Mouse (Mus musculus): ENCODE measurements at regions not wholly inside any gene's neighbourhood (a gene's known extent, or its start where the extent isn't known, plus 50 kb on each side); places are given as distances from the start of the nearest gene placed in this dataset.

GRCm38 (mm10) chr12:92292460-92293340 is 443.7 kb upstream of the Sel1l start:
- WGBS = 86% methylated on average over 11 of the region's 11 CpGs
- TF ChIP-seq CTCF (IDR thresholded peaks at IDR 0.05; ENCODE audit: extremely low read depth, insufficient read depth, insufficient read length, insufficient replicate concordance) = no peak
- no peak for TF ChIP-seq POLR2A (IDR thresholded peaks at IDR 0.05; ENCODE audit: low read depth, low read length)
- H3K36me3 ChIP-seq (ENCODE audit: control insufficient read depth, insufficient read depth, low read length) = no peaks in the 10 kb centered on the region
- H3K27ac ChIP-seq (ENCODE audit: insufficient read depth, low read length) = no peak overlapping the region
- H3K4me1 ChIP-seq (ENCODE audit: control insufficient read depth, insufficient read depth, insufficient read length) = no peaks in the 10 kb centered on the region
- DNase-seq (ENCODE audit: low read depth in 1 of 2, low spot score in 2 of 2) = no peak
- no peak overlapping the region for H3K4me3 ChIP-seq (ENCODE audit: extremely low read depth, insufficient read depth, insufficient read length)
- no peaks in the 10 kb centered on the region for H3K27me3 ChIP-seq (ENCODE audit: control insufficient read depth, insufficient read depth, low read length)

GRCm38 (mm10) chr12:92291490-92291889 is 442.5 kb upstream of the Sel1l start:
- no peak overlapping the region for H3K4me3 ChIP-seq (ENCODE audit: extremely low read depth, insufficient read depth, insufficient read length)
- TF ChIP-seq CTCF (IDR thresholded peaks at IDR 0.05; ENCODE audit: extremely low read depth, insufficient read depth, insufficient read length, insufficient replicate concordance) (no peak), POLR2A (IDR thresholded peaks at IDR 0.05; ENCODE audit: low read depth, low read length) (no peak)
- H3K27me3 ChIP-seq (ENCODE audit: control insufficient read depth, insufficient read depth, low read length) = no peaks in the 10 kb centered on the region
- H3K27ac ChIP-seq (ENCODE audit: insufficient read depth, low read length) = no peak overlapping the region
- no peaks in the 10 kb centered on the region for H3K4me1 ChIP-seq (ENCODE audit: control insufficient read depth, insufficient read depth, insufficient read length)
- H3K36me3 ChIP-seq (ENCODE audit: control insufficient read depth, insufficient read depth, low read length) = no peaks in the 10 kb centered on the region
- 88% methylated on average over 1 of the region's 1 CpGs for WGBS
- DNase-seq (ENCODE audit: low read depth in 1 of 2, low spot score in 2 of 2) = no peak

- Histone ChIP-seq H3K4me3 (ENCODE audit: extremely low read depth, insufficient read depth, insufficient read length) (no peak overlapping the region), H3K27me3 (ENCODE audit: control insufficient read depth, insufficient read depth, low read length) (no peaks in the 10 kb centered on the region), H3K36me3 (ENCODE audit: control insufficient read depth, insufficient read depth, low read length) (no peaks in the 10 kb centered on the region), H3K27ac (ENCODE audit: insufficient read depth, low read length) (no peak overlapping the region), H3K4me1 (ENCODE audit: control insufficient read depth, insufficient read depth, insufficient read length) (no peaks in the 10 kb centered on the region)
- TF ChIP-seq POLR2A (IDR thresholded peaks at IDR 0.05; ENCODE audit: low read depth, low read length) (no peak), CTCF (IDR thresholded peaks at IDR 0.05; ENCODE audit: extremely low read depth, insufficient read depth, insufficient read length, insufficient replicate concordance) (no peak)
- no peak for DNase-seq (ENCODE audit: low read depth in 1 of 2, low spot score in 2 of 2)
- WGBS = 90% methylated on average over 5 of the region's 5 CpGs
Observed at GRCm38 (mm10) chr12:92285511-92285910, 436.6 kb upstream of the Sel1l start.

GRCm38 (mm10) chr12:92280470-92280869 is 431.5 kb upstream of the Sel1l start:
- H3K4me1 ChIP-seq (ENCODE audit: control insufficient read depth, insufficient read depth, insufficient read length) = no peaks in the 10 kb centered on the region
- H3K36me3 ChIP-seq (ENCODE audit: control insufficient read depth, insufficient read depth, low read length) = no peaks in the 10 kb centered on the region
- H3K27me3 ChIP-seq (ENCODE audit: control insufficient read depth, insufficient read depth, low read length) = no peaks in the 10 kb centered on the region
- no peak overlapping the region for H3K4me3 ChIP-seq (ENCODE audit: extremely low read depth, insufficient read depth, insufficient read length)
- WGBS = 65% methylated on average over 1 of the region's 1 CpGs
- H3K27ac ChIP-seq (ENCODE audit: insufficient read depth, low read length) = no peak overlapping the region
- TF ChIP-seq CTCF (IDR thresholded peaks at IDR 0.05; ENCODE audit: extremely low read depth, insufficient read depth, insufficient read length, insufficient replicate concordance) = no peak
- no peak for TF ChIP-seq POLR2A (IDR thresholded peaks at IDR 0.05; ENCODE audit: low read depth, low read length)
- DNase-seq (ENCODE audit: low read depth in 1 of 2, low spot score in 2 of 2) = no peak

GRCm38 (mm10) chr12:92251962-92252361 is 403.0 kb upstream of the Sel1l start:
- WGBS = 86% methylated on average over 4 of the region's 4 CpGs
- TF ChIP-seq CTCF (IDR thresholded peaks at IDR 0.05; ENCODE audit: extremely low read depth, insufficient read depth, insufficient read length, insufficient replicate concordance) (no peak), POLR2A (IDR thresholded peaks at IDR 0.05; ENCODE audit: low read depth, low read length) (no peak)
- no peaks in the 10 kb centered on the region for H3K36me3 ChIP-seq (ENCODE audit: control insufficient read depth, insufficient read depth, low read length)
- H3K4me1 ChIP-seq (ENCODE audit: control insufficient read depth, insufficient read depth, insufficient read length) = no peaks in the 10 kb centered on the region
- H3K27me3 ChIP-seq (ENCODE audit: control insufficient read depth, insufficient read depth, low read length) = no peaks in the 10 kb centered on the region
- no peak overlapping the region for H3K4me3 ChIP-seq (ENCODE audit: extremely low read depth, insufficient read depth, insufficient read length)
- no peak overlapping the region for H3K27ac ChIP-seq (ENCODE audit: insufficient read depth, low read length)
- DNase-seq (ENCODE audit: low read depth in 1 of 2, low spot score in 2 of 2) = no peak

- 64% methylated on average over 6 of the region's 6 CpGs for WGBS
- H3K4me1 ChIP-seq (ENCODE audit: control insufficient read depth, insufficient read depth, insufficient read length) = no peaks in the 10 kb centered on the region
Observed at GRCm38 (mm10) chr12:92246790-92247451, 398.0 kb upstream of the Sel1l start.

More at GRCm38 (mm10) chr12:92246790-92247451, 398.0 kb upstream of the Sel1l start:
- DNase-seq (ENCODE audit: low read depth in 1 of 2, low spot score in 2 of 2) = no peak
- TF ChIP-seq CTCF (IDR thresholded peaks at IDR 0.05; ENCODE audit: extremely low read depth, insufficient read depth, insufficient read length, insufficient replicate concordance) = no peak
- no peak for TF ChIP-seq POLR2A (IDR thresholded peaks at IDR 0.05; ENCODE audit: low read depth, low read length)
- Histone ChIP-seq H3K27ac (ENCODE audit: insufficient read depth, low read length) (no peak overlapping the region), H3K4me3 (ENCODE audit: extremely low read depth, insufficient read depth, insufficient read length) (no peak overlapping the region), H3K27me3 (ENCODE audit: control insufficient read depth, insufficient read depth, low read length) (no peaks in the 10 kb centered on the region), H3K36me3 (ENCODE audit: control insufficient read depth, insufficient read depth, low read length) (no peaks in the 10 kb centered on the region)
